Mouse (Mus musculus) liver, embryonic 11.5 days (tissue): ENCODE results near the gene Loxl4. TPM values are rescaled to one million over a fixed set of nuclear protein-coding genes. Genes with fewer than 3 reads are reported as not detected.

Experiments
- ATAC-seq: fragments of 200-750 bp; cut with Nextera tagmentation; replicated peaks from 2 replicates; pipeline ENCODE4 v1.8.0; 2017; ENCODE audit warnings: moderate number of reproducible peaks, mild to moderate bottlenecking, moderate TSS enrichment, moderate library complexity; ENCODE audit not compliant: low FRiP score
- DNase-seq: peaks from one replicate; pipeline ENCODE4 v3.0.0-alpha.2; 2017; ENCODE audit warnings: low spot score
- H3K27ac ChIP-seq: fragments of 300-500 bp; sonication (generic); 2 replicates; pipeline ENCODE4 v1.5.1; 2014; ENCODE audit warnings: mild to moderate bottlenecking, low read depth, low read length, control low read depth
- H3K27me3 ChIP-seq: fragments of 300-500 bp; sonication (generic); replicated peaks from 2 replicates; pipeline ENCODE4 v1.6.1; 2014; ENCODE audit warnings: low read length, mixed read lengths; ENCODE audit not compliant: control insufficient read depth, insufficient read depth
- H3K36me3 ChIP-seq: fragments of 300-500 bp; sonication (generic); 2 replicates; pipeline ENCODE4 v1.6.1; 2014; ENCODE audit warnings: mild to moderate bottlenecking, low read length, moderate library complexity, mixed read lengths; ENCODE audit not compliant: control insufficient read depth, insufficient read depth
- H3K4me1 ChIP-seq: fragments of 300-500 bp; sonication (generic); replicated peaks from 2 replicates; pipeline ENCODE4 v1.6.1; 2014; ENCODE audit warnings: low read length, mixed read lengths; ENCODE audit not compliant: control insufficient read depth, insufficient read depth
- H3K4me2 ChIP-seq: fragments of 300-500 bp; sonication (generic); 2 replicates; pipeline ENCODE4 v1.6.1; 2014; ENCODE audit warnings: mild to moderate bottlenecking, control low read depth, moderate library complexity
- H3K4me3 ChIP-seq: fragments of 300-500 bp; sonication (generic); 2 replicates; pipeline ENCODE4 v1.5.1; 2014; ENCODE audit warnings: low read depth, low read length, control low read depth
- H3K9ac ChIP-seq: fragments of 300-500 bp; sonication (generic); 2 replicates; pipeline ENCODE4 v1.6.1; 2014; ENCODE audit warnings: low read depth, low read length, control low read depth
- H3K9me3 ChIP-seq: fragments of 300-500 bp; sonication (generic); 2 replicates; pipeline ENCODE4 v1.6.1; 2016; ENCODE audit warnings: low read length, inconsistent platforms, mixed read lengths; ENCODE audit not compliant: control insufficient read depth
- WGBS: fragments of 180-500 bp; shearing (Covaris S2); extraction: QIAGEN DNeasy Blood & Tissue Kit; methylation state at CpG from one replicate; pipeline ENCODE4 v1.1.7; 2014; 5-methylcytosine and 5-hydroxymethylcytosine counted together
- polyA plus RNA-seq: library from polyadenylated mRNA; unstranded; fragments of >200 nt; fragmentation: Nextera tagmentation; extraction: Ambion mirVana; gene quantifications from 2 replicates; pipeline ENCODE4 v1.2.1, GENCODE M21; 2014

Loxl4 gene
- polyA plus RNA-seq, 1 experiment from 2014 or later, result 0.18 TPM

DNA sequence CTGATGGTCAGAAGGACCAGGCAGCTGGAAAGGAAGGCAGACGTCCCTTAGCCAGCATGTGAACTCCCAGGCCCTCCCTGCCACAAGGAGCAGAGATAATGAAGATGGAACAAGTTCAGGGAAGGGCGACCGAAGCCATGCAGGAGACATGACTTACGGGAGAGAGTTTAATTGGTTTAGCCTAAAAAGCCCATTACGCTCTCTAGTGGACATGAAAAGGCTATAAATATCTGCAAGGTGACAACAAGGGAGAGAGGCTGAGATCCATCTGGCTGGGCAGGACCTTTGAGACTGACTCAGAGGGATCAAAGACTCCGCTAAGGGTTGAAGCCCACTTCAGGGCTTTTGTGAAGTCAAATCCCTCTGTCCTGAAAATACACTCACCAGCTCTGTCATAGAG, 40.5 kb upstream of the Loxl4 start:
- Histone ChIP-seq H3K9me3 (no peaks in the 10 kb centered on the region), H3K9ac (no peak overlapping the region), H3K4me1 (no peaks in the 10 kb centered on the region), H3K4me2 (no peak overlapping the region), H3K36me3 (no peaks in the 10 kb centered on the region), H3K27ac (no peak overlapping the region), H3K27me3 (no peaks in the 10 kb centered on the region; the same call in 1 of the 2 replicates), H3K4me3 (no peak overlapping the region)
- ATAC-seq, result no peak
- WGBS, result 31% methylated on average over 6 of the region's 6 CpGs
- no peak for DNase-seq

DNA sequence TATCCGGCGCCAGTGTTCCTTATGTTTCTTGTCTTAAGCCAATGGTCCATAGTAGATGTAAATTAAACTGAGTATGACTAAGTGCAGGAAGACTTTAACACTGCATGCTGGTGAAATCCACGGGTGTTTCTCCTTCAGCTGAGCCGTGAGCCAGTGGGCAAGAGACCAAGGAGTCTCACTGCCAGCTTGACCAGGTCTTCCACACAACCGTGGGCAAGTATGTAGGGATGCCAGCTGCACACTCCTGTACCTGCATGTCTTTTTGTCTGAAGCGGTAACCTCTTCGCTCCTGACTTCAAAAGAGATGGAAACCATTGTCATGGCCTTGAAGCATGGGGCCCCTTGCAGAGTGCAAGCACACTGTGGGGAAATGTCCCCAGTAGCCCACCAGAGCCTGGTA, 39.8 kb upstream of the Loxl4 start:
- H3K36me3 ChIP-seq, result no peaks in the 10 kb centered on the region
- no peak overlapping the region for H3K27ac ChIP-seq
- ATAC-seq, result no peak
- no peak overlapping the region for H3K9ac ChIP-seq
- no peaks in the 10 kb centered on the region for H3K4me1 ChIP-seq
- H3K4me2 ChIP-seq, result no peak overlapping the region
- 76% methylated on average over 7 of the region's 7 CpGs for WGBS
- no peak for DNase-seq
- H3K9me3 ChIP-seq, result no peaks in the 10 kb centered on the region
- no peaks in the 10 kb centered on the region; the same call in 1 of the 2 replicates for H3K27me3 ChIP-seq
- H3K4me3 ChIP-seq, result no peak overlapping the region

DNA sequence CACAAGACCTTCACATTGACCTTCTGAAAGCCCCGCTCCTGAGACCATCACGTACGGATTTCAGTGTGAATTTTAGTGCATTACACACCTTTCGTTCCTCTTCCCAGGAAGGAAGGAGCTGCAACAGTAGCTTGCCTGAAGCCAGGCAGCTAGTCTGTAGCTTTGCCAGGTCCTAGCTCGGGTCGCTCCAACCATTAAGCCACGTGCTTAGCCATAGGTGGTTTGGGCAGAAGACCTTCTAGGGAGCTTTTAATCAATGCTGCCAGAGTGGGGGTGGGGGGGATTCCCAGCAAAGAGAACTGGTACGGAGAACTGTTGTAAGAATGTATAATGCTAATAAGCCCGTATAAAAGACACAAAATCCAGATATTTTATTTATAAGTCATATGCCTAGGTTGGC, 27.6 kb upstream of the Loxl4 start:
- H3K9ac ChIP-seq, result no peak overlapping the region
- H3K27ac ChIP-seq, result no peak overlapping the region
- no peak overlapping the region for H3K4me3 ChIP-seq
- no peaks in the 10 kb centered on the region for H3K27me3 ChIP-seq
- no peak for DNase-seq
- no peak for ATAC-seq
- no peak overlapping the region for H3K4me2 ChIP-seq
- 74% methylated on average over 9 of the region's 9 CpGs for WGBS
- no peaks in the 10 kb centered on the region for H3K9me3 ChIP-seq
- no peaks in the 10 kb centered on the region for H3K36me3 ChIP-seq
- H3K4me1 ChIP-seq, result no peaks in the 10 kb centered on the region

DNA sequence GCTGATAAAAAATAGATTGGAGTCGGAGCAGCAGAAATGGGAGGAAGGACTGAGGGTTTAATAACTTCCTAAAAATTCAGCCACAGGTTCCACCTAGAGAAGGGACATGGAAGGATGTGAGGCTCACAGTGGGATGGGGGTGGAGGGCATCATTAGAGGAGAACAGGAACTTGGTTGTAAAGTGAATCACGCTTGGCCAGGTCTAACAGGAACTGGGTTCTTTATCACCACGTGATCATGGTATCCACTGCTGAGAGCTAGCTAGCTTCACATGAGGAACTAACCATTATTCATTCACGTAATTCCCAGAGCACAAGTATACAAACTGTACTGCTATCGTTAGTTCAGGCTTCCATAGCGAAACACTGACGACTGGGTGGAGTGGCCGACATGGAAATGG, 26.9 kb upstream of the Loxl4 start:
- H3K27me3 ChIP-seq, result no peaks in the 10 kb centered on the region
- ATAC-seq, result no peak
- H3K4me1 ChIP-seq, result no peaks in the 10 kb centered on the region
- H3K4me3 ChIP-seq, result no peak overlapping the region
- H3K27ac ChIP-seq, result no peak overlapping the region
- H3K36me3 ChIP-seq, result no peaks in the 10 kb centered on the region
- no peak for DNase-seq
- WGBS, result 54% methylated on average over 8 of the region's 8 CpGs
- H3K9ac ChIP-seq, result no peak overlapping the region
- no peak overlapping the region for H3K4me2 ChIP-seq
- H3K9me3 ChIP-seq, result no peaks in the 10 kb centered on the region

DNA sequence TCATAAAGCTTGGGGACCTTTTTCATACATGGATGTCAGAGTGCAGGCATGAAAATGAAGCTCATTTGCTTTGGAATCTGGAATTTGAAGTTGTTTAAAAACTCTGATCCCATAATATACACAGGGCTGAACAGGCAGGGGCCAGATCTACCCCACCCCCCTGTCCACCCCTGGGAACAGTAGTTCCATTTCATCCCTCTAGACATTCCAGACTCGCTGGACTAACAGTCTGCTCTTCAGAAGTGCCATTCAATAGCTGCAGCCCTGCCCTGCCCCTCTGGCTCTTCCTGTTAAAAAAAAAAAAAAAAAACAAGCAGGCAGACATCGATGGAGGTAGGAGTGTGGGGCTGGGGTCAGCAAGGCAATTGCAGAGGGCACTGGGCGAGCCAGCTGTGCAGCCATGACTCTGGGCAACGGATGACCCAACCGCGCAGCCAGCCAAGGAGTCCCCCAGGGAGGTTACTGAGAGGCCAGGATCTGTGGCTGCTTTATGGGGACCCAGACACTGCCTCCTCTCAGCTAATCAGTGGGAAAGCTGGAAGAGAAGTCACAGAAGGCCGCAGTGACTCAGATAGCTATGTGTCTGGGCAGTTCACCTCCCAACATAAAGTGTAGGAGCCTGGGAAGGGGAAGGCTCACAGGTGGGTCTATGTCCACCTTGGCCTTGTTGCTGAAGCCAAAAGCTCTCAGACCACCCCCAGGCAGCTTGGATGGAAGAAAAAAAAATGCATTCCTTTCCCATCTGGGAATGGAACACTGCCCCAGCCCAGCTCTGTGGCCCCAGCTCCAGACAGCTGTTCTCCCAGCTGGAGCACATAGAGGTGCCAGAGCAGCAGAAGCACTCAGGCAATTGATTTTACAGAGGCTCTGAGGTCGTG, 26.2 kb upstream of the Loxl4 start:
- Histone ChIP-seq H3K27me3 (no peaks in the 10 kb centered on the region), H3K4me3 (no peak overlapping the region), H3K9me3 (no peaks in the 10 kb centered on the region), H3K4me1 (no peaks in the 10 kb centered on the region), H3K9ac (no peak overlapping the region), H3K27ac (no peak overlapping the region), H3K36me3 (no peaks in the 10 kb centered on the region), H3K4me2 (no peak overlapping the region)
- ATAC-seq (no peak), DNase-seq (no peak)
- 56% methylated on average over 8 of the region's 8 CpGs for WGBS

DNA sequence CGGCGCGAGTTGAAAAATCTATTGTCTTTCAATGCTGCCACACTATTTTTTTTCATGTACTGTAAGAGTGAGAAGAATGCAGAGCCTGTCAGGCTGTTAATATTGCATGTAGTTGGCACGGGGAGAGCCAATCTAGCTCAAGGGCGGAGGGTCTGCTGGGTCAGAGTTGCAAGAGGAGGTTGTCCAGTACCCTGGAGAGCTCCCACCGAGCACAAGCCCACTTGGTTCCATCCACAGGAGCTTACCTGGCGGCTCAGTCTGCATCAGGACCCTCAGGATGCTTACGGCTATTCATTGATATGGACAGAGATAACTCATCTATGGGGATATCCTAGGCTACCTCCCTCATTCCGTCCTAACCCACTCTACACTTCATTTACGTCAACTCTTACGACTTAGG, 24.0 kb upstream of the Loxl4 start:
- Histone ChIP-seq H3K36me3 (no peaks in the 10 kb centered on the region), H3K9ac (no peak overlapping the region), H3K27ac (no peak overlapping the region), H3K4me1 (no peaks in the 10 kb centered on the region), H3K4me2 (no peak overlapping the region), H3K9me3 (no peaks in the 10 kb centered on the region), H3K4me3 (no peak overlapping the region), H3K27me3 (peaks cover 2% of the 10 kb centered on the region; the same call in 1 of the 2 replicates)
- DNase-seq (no peak), ATAC-seq (no peak)
- 49% methylated on average over 11 of the region's 11 CpGs for WGBS

DNA sequence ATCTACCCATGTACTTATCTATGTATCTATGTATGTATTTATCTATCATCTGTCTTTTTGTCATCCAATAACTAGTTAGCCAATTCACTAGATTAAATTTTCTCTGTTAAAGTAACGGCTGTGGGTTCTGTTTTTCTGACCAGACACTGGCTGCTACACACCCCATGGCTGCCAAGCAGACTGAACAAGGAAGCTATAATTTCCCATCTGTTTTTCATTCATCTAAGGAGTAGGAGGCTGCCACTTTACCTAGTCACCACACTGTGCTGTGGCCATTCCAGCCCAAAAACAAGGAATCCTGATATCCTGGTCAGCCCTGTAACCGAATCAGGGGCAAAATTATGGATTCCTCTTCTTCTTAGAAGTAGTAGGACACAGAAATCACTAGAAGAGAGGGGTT, 21.0 kb upstream of the Loxl4 start:
- Histone ChIP-seq H3K4me3 (no peak overlapping the region), H3K27me3 (peaks cover 6% of the 10 kb centered on the region), H3K9ac (no peak overlapping the region), H3K36me3 (no peaks in the 10 kb centered on the region), H3K27ac (no peak overlapping the region), H3K9me3 (no peaks in the 10 kb centered on the region), H3K4me2 (no peak overlapping the region), H3K4me1 (no peaks in the 10 kb centered on the region)
- no peak for ATAC-seq
- DNase-seq, result no peak
- 63% methylated on average over 2 of the region's 2 CpGs for WGBS

DNA sequence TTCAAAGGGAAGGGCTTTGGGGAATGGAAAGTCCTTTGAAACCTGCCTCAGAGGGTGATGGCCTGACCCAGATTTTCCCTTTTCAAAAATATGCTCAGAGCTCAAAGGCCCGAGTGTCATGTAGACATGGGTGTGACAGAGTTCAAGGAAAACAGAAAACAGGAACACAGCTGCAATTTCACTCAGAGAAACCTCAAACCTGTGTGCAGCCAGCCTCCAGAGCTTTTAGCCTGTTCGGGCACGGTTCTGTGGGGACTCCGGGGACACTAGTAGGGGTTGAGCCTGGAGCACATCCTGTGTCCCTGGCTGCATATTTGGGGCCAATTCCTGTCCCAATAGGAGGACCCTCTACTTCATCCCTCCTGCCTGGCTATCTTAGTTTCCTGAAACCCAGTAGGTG, 19.7 kb upstream of the Loxl4 start:
- no peaks in the 10 kb centered on the region for H3K4me1 ChIP-seq
- H3K9ac ChIP-seq, result no peak overlapping the region
- 59% methylated on average over 4 of the region's 4 CpGs for WGBS
- no peaks in the 10 kb centered on the region for H3K9me3 ChIP-seq
- peaks cover 6% of the 10 kb centered on the region for H3K27me3 ChIP-seq
- ATAC-seq (no peak), DNase-seq (no peak)
- H3K36me3 ChIP-seq, result no peaks in the 10 kb centered on the region
- H3K4me2 ChIP-seq, result no peak overlapping the region
- H3K4me3 ChIP-seq, result no peak overlapping the region
- no peak overlapping the region for H3K27ac ChIP-seq

DNA sequence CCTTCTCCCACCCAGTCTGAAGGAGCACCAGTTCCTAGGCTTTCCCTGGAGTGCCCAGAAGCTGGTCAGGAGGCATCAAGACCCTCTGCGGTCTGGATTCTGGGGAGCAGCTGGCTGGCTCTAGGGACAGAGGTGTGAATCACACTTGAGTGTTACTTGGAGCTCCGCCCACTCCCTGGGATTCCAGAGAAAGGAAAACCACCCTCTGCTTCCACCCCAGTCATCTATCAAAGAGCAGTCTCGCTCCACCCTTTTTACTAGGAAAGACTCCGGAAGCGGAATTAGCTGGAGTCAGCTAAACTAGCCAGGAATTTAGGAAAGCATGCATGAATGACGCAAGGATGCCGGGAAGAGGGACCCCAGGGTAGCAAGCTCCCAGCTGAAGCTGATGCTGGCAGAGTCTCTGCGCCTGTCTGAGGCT, 18.9 kb upstream of the Loxl4 start:
- H3K9ac ChIP-seq, result no peak overlapping the region
- ATAC-seq, result no peak
- H3K4me1 ChIP-seq, result no peaks in the 10 kb centered on the region
- no peaks in the 10 kb centered on the region for H3K9me3 ChIP-seq
- H3K27me3 ChIP-seq, result peaks cover 6% of the 10 kb centered on the region
- no peaks in the 10 kb centered on the region for H3K36me3 ChIP-seq
- DNase-seq, result no peak
- 13% methylated on average over 8 of the region's 8 CpGs for WGBS
- H3K27ac ChIP-seq, result no peak overlapping the region
- H3K4me3 ChIP-seq, result no peak overlapping the region
- peak overlapping the region; percentile 25 for H3K4me2 ChIP-seq
